Mouse (Mus musculus): ENCODE measurements around the gene Fbxo44. TPM values are rescaled to one million over a fixed set of nuclear protein-coding genes. Genes with fewer than 3 reads are reported as not detected.

Gene Fbxo44
- total RNA-seq, 2 experiments from 2014 or later: 5.5 to 6.0 TPM

DNA sequence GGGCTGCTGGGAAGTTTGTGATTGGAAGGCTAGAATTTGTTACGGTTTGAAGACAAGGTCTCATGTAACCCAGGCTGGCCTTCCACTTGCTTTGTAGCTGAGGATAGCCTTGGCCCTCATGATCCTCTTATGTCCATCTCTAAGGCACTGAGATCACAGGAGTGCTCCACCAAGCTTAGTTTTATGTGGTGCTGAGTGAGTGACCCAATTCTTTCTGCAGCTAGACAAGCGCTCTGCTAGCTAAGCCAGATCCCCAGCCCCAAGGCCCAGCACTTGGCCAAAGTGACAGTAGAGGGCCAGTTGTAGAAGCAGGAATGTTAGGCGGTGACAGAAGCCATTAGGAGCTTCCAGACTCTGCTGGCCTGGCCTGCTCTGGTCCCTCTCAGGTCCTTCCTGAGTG lies 56.1 kb downstream of the Fbxo44 start:
- ATAC-seq (replicated peaks; ENCODE audit: low FRiP score, low TSS enrichment, poor library complexity, severe bottlenecking): no peak

Other genes starting within 250 kb of the Fbxo44 start
- gene Plod1, start 223.7 kb downstream of the Fbxo44 start, total RNA-seq (2014; fragmentation: Nextera tagmentation): 1.3 and 5.4 TPM in 2 replicates
- 1.8 and 2.9 TPM in 2 replicates for gene Plod1, start 223.7 kb downstream of the Fbxo44 start, total RNA-seq (2017)
- 22.5 and 23.7 TPM in 2 replicates for gene 2510039O18Rik, start 219.6 kb downstream of the Fbxo44 start, total RNA-seq (2014; fragmentation: Nextera tagmentation)
- 21.4 and 27.4 TPM in 2 replicates for gene 2510039O18Rik, start 219.6 kb downstream of the Fbxo44 start, total RNA-seq (2017)
- gene Nppb, start 174.7 kb downstream of the Fbxo44 start, total RNA-seq (2014; fragmentation: Nextera tagmentation): not detected in 2 replicates
- gene Nppb, start 174.7 kb downstream of the Fbxo44 start, total RNA-seq (2017): not detected in 2 replicates
- gene Nppa, start 159.8 kb downstream of the Fbxo44 start, total RNA-seq (2014; fragmentation: Nextera tagmentation): not detected in 2 replicates
- not detected in 2 replicates for gene Nppa, start 159.8 kb downstream of the Fbxo44 start, total RNA-seq (2017)
- gene Clcn6, start 121.7 kb downstream of the Fbxo44 start, total RNA-seq (2014; fragmentation: Nextera tagmentation): 5.6 and 6.9 TPM in 2 replicates
- 2.9 and 4.4 TPM in 2 replicates for gene Clcn6, start 121.7 kb downstream of the Fbxo44 start, total RNA-seq (2017)
- gene Mthfr, start 121.4 kb downstream of the Fbxo44 start, total RNA-seq (2014; fragmentation: Nextera tagmentation): 2.2 and 5.8 TPM in 2 replicates
- gene Mthfr, start 121.4 kb downstream of the Fbxo44 start, total RNA-seq (2017): 3.3 and 4.0 TPM in 2 replicates
- gene Agtrap, start 72.5 kb downstream of the Fbxo44 start, total RNA-seq (2014; fragmentation: Nextera tagmentation): 15.4 and 26.3 TPM in 2 replicates
- gene Agtrap, start 72.5 kb downstream of the Fbxo44 start, total RNA-seq (2017): 11.6 and 20.4 TPM in 2 replicates
- 25.1 and 28.9 TPM in 2 replicates for gene Mad2l2, start 30.1 kb downstream of the Fbxo44 start, total RNA-seq (2014; fragmentation: Nextera tagmentation)
- 5.8 and 10.9 TPM in 2 replicates for gene Mad2l2, start 30.1 kb downstream of the Fbxo44 start, total RNA-seq (2017)
- gene Draxin, start 29.8 kb downstream of the Fbxo44 start, total RNA-seq (2014; fragmentation: Nextera tagmentation): not detected in 2 replicates
- not detected in 2 replicates for gene Draxin, start 29.8 kb downstream of the Fbxo44 start, total RNA-seq (2017)
- gene Fbxo6, start 8.3 kb downstream of the Fbxo44 start, total RNA-seq (2014; fragmentation: Nextera tagmentation): 19.7 and 25.6 TPM in 2 replicates
- gene Fbxo6, start 8.3 kb downstream of the Fbxo44 start, total RNA-seq (2017): 10.5 and 12.7 TPM in 2 replicates
- not detected in 2 replicates for gene Fbxo2, start 139 bp upstream of the Fbxo44 start, total RNA-seq (2014; fragmentation: Nextera tagmentation)
- gene Fbxo2, start 139 bp upstream of the Fbxo44 start, total RNA-seq (2017): not detected in 2 replicates
- not detected in 2 replicates for gene Disp3, start 127.5 kb upstream of the Fbxo44 start, total RNA-seq (2014; fragmentation: Nextera tagmentation)
- gene Disp3, start 127.5 kb upstream of the Fbxo44 start, total RNA-seq (2017): not detected in 2 replicates

Measured in megakaryocyte-erythroid progenitor cell, adult 5-6 weeks (primary cell).